Mouse (Mus musculus) heart, adult 9 months (tissue): ENCODE measurements around the gene Tmem52b.

ENCODE experiments used
- DNase-seq, 2 experiments: peaks; one replicate each; pipeline ENCODE4 v3.0.0; 2022; ENCODE audit warnings: low spot score in 2 of 2

The Tmem52b gene

DNA sequence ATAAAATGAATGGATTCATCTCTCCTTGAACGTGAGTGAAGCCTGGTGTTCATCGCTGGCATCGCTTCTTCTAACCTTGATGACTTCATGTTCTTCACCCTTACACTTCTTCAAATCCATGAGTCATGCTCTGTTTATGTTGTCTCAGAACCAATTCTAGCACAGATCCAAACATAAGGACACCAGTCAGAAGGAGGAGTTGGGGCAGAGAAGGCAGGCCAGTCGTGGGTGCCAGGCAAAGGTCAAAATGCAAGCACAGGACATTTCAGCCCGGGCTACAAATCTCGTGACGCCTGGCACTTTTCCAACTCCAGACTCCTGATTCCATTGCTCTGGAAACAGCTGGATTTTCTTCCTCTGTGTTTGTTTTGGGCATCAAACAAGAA, 20.2 kb downstream of the Tmem52b start:
- DNase-seq, result peak; percentile 79 to 89

GRCm38 (mm10) chr6:129532942-129533860, 20.8 kb downstream of the Tmem52b start, which contains the start of gene Gabarapl1:
Gene Gabarapl1, plus strand, starts transcription at chr6:129533160.
- peak; percentile 84 to 90 for DNase-seq

- peak in 1 of 2 experiments; percentile 12 for DNase-seq
These were observed 21.7 kb downstream of the Tmem52b start for GRCm38 (mm10) chr6:129534057-129534456.

GRCm38 (mm10) chr6:129534627-129535190, 22.4 kb downstream of the Tmem52b start:
- DNase-seq, result no peak

DNA sequence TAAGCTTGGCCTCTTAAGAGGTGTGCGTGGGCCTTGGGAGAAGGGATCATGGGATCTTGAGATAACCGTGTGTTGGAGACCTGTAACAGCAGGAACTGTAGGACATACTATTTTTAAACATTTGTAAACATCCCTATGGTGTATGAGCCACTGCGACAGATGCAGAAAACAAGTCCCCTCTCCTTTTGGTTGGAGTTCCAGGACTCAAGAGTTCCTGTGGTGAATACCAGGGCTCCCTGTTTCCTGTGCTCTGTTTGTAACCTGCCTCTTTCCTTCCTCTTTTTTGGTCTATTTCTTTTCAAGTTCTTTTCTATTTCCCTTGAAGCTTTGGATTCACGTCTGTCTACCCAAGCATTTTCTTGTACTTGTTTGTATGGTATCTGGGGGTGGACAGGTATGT, 23.4 kb downstream of the Tmem52b start:
- no peak for DNase-seq

GRCm38 (mm10) chr6:129538555-129538954, 26.2 kb downstream of the Tmem52b start:
- DNase-seq, result no peak

GRCm38 (mm10) chr6:129541931-129542330, 29.6 kb downstream of the Tmem52b start:
- no peak for DNase-seq

DNA sequence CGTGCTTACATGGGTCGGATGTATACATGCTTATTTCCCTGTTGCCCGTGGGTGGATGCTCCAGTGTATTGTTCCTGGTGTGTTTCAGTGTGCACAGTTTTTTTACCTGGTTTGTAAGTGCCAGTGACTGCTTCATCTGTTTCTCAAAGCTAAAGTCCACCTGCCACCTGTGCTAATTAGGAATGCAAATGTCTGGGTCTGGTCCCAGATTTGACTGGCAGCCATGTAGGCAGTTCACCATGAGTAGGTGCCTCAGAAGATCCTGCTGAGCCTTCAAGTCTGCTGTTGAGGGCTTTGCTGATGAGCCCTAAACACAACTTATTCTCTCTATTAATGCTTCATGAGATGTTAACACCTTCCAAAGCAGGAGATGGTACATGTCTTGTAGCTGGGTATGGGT, 30.2 kb downstream of the Tmem52b start:
- DNase-seq, result no peak

DNA sequence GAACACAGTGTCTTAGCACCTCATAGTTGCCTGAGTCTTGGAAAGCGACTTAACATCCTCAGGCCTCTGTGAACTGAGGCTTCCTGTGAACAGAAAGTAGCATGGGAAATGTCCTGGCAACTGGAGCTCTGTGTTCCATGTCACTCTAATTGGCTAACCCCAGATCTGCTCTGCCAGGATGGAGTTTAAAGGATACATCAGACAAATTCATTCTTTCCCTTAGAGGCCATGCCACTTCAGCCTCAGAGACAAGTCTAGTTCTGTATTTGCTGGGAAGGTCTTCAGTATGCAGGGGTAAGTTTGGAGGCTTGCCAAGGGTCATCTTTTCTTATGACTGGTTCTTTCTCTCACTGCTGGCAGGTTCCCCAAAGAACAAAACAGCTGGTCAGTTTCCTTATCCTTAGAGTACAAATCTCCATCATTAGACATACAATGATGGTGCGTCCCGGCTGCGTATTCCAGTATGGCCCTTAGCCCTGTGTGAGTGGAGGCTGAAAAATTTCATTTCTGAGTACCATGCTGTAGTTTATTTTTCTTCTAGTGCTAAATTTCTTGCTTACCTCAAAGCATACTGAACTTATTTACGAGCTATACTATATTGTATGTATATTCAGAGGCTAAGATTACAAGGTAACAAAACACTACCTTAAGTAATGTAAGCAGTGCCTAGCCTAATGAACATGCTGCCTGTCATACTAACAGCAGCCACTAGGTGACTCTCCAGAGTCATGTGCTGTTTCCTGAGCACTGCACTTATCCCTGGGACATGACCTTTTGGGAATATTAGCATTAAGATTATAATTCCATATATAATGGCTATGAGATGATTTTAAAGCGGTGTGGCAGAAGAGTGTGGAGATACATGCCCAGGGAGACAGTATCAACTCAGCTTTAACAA, 31.6 kb downstream of the Tmem52b start:
- DNase-seq, result peak; percentile 25 to 56

- no peak for DNase-seq
These were observed 34.9 kb downstream of the Tmem52b start for GRCm38 (mm10) chr6:129547277-129547676.

- no peak for DNase-seq
These were observed 35.7 kb downstream of the Tmem52b start for GRCm38 (mm10) chr6:129548009-129548408.

- DNase-seq, result no peak
These were observed 45.1 kb downstream of the Tmem52b start for GRCm38 (mm10) chr6:129557298-129558023.

DNA sequence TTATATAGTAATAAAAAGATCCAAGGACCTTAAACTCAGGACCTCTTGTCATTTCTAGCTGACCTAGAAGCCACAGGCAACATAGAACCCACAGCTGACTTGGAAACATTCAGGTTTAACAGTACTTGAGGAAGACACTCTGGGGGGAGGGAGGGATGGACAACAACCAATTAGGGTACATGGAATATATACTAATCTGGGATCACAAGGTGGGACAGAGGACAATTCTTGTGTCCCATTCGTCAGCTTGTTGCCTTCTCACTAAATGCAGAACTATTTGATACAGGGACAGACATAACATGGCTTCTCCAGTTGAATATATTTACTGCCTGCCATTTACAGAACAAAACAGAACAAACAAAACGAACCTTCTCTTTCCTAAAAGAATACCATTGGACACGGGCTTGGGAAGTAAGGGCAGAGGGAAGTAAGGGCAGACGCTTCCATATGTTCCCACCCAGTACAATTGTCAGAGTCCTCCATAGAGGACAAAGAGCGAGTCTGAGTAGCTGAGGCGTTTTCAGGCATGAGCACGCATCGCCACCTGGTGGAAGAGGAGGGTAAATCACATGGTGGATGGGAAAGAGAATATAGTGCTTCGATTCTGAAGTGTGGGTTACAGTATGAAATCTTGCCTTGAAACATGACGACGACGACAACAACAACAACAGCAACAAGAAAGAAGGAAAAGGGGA, 46.7 kb downstream of the Tmem52b start:
- peak in 1 of 2 experiments; percentile 33 for DNase-seq

DNA sequence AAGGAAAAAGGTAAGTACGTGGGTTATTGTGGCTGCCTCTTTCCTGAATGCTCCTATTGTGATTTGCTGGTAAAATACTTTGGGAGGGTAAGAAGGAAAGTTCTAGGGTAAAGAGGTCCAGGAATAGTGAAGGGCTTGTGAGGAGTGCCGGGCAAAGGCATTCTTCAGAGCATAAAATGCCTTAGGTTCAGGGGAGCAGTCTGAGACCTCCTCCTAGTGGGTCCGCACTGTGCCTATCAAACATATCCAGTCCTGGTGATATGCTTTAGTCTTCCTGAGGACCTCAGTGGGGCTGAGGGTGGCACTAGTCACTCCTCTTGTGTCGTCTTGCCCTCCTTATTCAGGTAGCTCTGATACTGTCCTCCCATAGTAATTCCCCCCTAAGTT, 47.3 kb downstream of the Tmem52b start:
- no peak for DNase-seq

GRCm38 (mm10) chr6:129565257-129565656, 52.9 kb downstream of the Tmem52b start:
- no peak for DNase-seq
